Comparison of ENCODE assay signal across 8 mouse cellular contexts in genomic region chr9:77918961-77919670, GRCm38 (mm10). TPM values are rescaled to one million over a fixed set of nuclear protein-coding genes. Genes with fewer than 3 reads are reported as not detected.
DNase-seq lines count a peak whose midpoint lies in the region; ATAC-seq and TF ChIP-seq lines count a peak whose summit lies in the region.

No protein-coding gene starts in this region.

- no peak overlapping the region for H3K9ac ChIP-seq in lung, postnatal 0 days (replicated peaks; ENCODE audit: low read depth)
- H3K9ac ChIP-seq in intestine, embryonic 16.5 days (ENCODE audit: low read depth, low read length), result no peak overlapping the region

- ATAC-seq in lung, postnatal 0 days, result no peak
- no peak for ATAC-seq in intestine, embryonic 16.5 days
- no peak for ATAC-seq in granulocyte monocyte progenitor cell, adult 5-6 weeks (replicated peaks; ENCODE audit: poor library complexity, severe bottlenecking)

- 36% methylated on average over 5 of the region's 5 CpGs for WGBS in lung, postnatal 0 days
- WGBS in intestine, embryonic 16.5 days, result 65% methylated on average over 5 of the region's 5 CpGs

- H3ac ChIP-seq in myocyte (ENCODE audit: control insufficient read depth, insufficient read length), result no peak overlapping the region

- H3K36me3 ChIP-seq in lung, postnatal 0 days (ENCODE audit: insufficient read depth, low read length), result no peaks in the 10 kb centered on the region
- H3K36me3 ChIP-seq in intestine, embryonic 16.5 days (ENCODE audit: control insufficient read depth, insufficient read depth, low read length), result no peaks in the 10 kb centered on the region
- H3K36me3 ChIP-seq in myocyte (ENCODE audit: control insufficient read depth, insufficient read depth), result peaks cover 5% of the 10 kb centered on the region

- no peak overlapping the region for H3K27ac ChIP-seq in lung, postnatal 0 days (ENCODE audit: low read length)
- H3K27ac ChIP-seq in intestine, embryonic 16.5 days (ENCODE audit: low read length), result no peak overlapping the region

- no peaks in the 10 kb centered on the region for H3K9me3 ChIP-seq in lung, postnatal 0 days (ENCODE audit: low read length)
- no peaks in the 10 kb centered on the region for H3K9me3 ChIP-seq in intestine, embryonic 16.5 days (ENCODE audit: control insufficient read depth, low read length)

- peak overlapping the region; percentile 95 for H3K4me3 ChIP-seq in lung, postnatal 0 days (ENCODE audit: low read depth, low read length)
- H3K4me3 ChIP-seq in intestine, embryonic 16.5 days (ENCODE audit: low read length), result no peak overlapping the region
- peak overlapping the region; percentile 56 for H3K4me3 ChIP-seq in myocyte

- TF ChIP-seq POLR2A in myocyte (IDR thresholded peaks at IDR 0.05; ENCODE audit: insufficient read length, low read depth), result no peak

- peaks cover 22% of the 10 kb centered on the region; the same call in 1 of the 2 replicates for H3K4me1 ChIP-seq in lung, postnatal 0 days (ENCODE audit: insufficient read depth, low read depth, low read length)
- peaks cover 26% of the 10 kb centered on the region for H3K4me1 ChIP-seq in intestine, embryonic 16.5 days (ENCODE audit: control insufficient read depth, insufficient read depth, low read length)

- H3K79me2 ChIP-seq in myocyte (ENCODE audit: control insufficient read depth, insufficient read depth), result peaks cover 61% of the 10 kb centered on the region

- H3K27me3 ChIP-seq in lung, postnatal 0 days (replicated peaks; ENCODE audit: insufficient read depth, low read length), result no peaks in the 10 kb centered on the region
- no peaks in the 10 kb centered on the region for H3K27me3 ChIP-seq in intestine, embryonic 16.5 days (replicated peaks; ENCODE audit: control insufficient read depth, insufficient read depth, low read length)
- H3K27me3 ChIP-seq in myocyte (ENCODE audit: control insufficient read depth, insufficient read depth, insufficient read length), result no peaks in the 10 kb centered on the region

- peak; percentile 88 for DNase-seq in heart, adult 11 months
- no peak for DNase-seq in heart, adult 8-10 months (ENCODE audit: low spot score)
- no peak for DNase-seq in lung, postnatal 0 days (ENCODE audit: low spot score)
- no peak for DNase-seq in lung, adult 18-20 months
- no peak for DNase-seq in cerebellum, postnatal 14 days

- peak overlapping the region; percentile 86 for H3K4me2 ChIP-seq in lung, postnatal 0 days (replicated peaks; ENCODE audit: low read depth, low read length)
- H3K4me2 ChIP-seq in intestine, embryonic 16.5 days (ENCODE audit: low read depth, low read length), result peak overlapping the region; percentile 79
- peak overlapping the region; percentile 83 for H3K4me2 ChIP-seq in myocyte (ENCODE audit: low read depth)

- TF ChIP-seq EP300 in lung, postnatal 0 days (IDR thresholded peaks at IDR 0.05), result no peak

- no peak for TF ChIP-seq CTCF in lung, postnatal 0 days (IDR thresholded peaks at IDR 0.05)

TF ChIP-seq in myocyte, 11 proteins besides CTCF, POLR2A, EP300 and RAD21:
- TF ChIP-seq MYOG (IDR thresholded peaks at IDR 0.05; ENCODE audit: control insufficient read depth in 1 of 3, insufficient read depth in 1 of 3, insufficient read length in 2 of 3, low read depth in 2 of 3) (no peak), E2F4 (IDR thresholded peaks at IDR 0.05; ENCODE audit: insufficient read depth) (no peak), MYOD1 (IDR thresholded peaks at IDR 0.05; ENCODE audit: control insufficient read depth in 1 of 3, insufficient read length in 2 of 3, low read depth in 2 of 3) (no peak), POLR2AphosphoS2 (IDR thresholded peaks at IDR 0.05; ENCODE audit: insufficient read length, low read depth) (no peak), SRF (IDR thresholded peaks at IDR 0.05; ENCODE audit: control insufficient read depth, insufficient read length, low read depth) (no peak), MAX (IDR thresholded peaks at IDR 0.05; ENCODE audit: low read depth) (no peak), TCF12 (IDR thresholded peaks at IDR 0.05; ENCODE audit: insufficient read depth, poor library complexity, severe bottlenecking) (no peak), CEBPB (IDR thresholded peaks at IDR 0.05; ENCODE audit: insufficient read depth, poor library complexity, severe bottlenecking) (no peak), USF1 (IDR thresholded peaks at IDR 0.05; ENCODE audit: low read depth) (no peak), REST (IDR thresholded peaks at IDR 0.05; ENCODE audit: insufficient read depth, insufficient read length) (no peak), TCF3 (IDR thresholded peaks at IDR 0.05; ENCODE audit: insufficient read length, low read depth) (no peak)

RNA-seq across cellular contexts. Expression of gene Elovl5, which starts 2.0 kb away (rescaled TPM):
- 10 to 100 TPM; 26.6 to 33.0 (median 29.9) TPM for total RNA-seq in heart, adult 8-10 months (2022)
- 179 and 213 TPM in 2 replicates for polyA plus RNA-seq in lung, postnatal 0 days (2015; fragmentation: Nextera tagmentation; extraction: Ambion mirVana)
- 67.9 and 70.9 TPM in 2 replicates for polyA plus RNA-seq in intestine, embryonic 16.5 days (2015; fragmentation: Nextera tagmentation; extraction: Ambion mirVana)
- polyA plus RNA-seq in myocyte (2012; fragmentation: generic; extraction: Trizol), result 45.1 TPM
- total RNA-seq in granulocyte monocyte progenitor cell, adult 5-6 weeks (2014; fragmentation: Nextera tagmentation), result 79.8 and 80.9 TPM in 2 replicates
- total RNA-seq in granulocyte monocyte progenitor cell, adult 5-6 weeks (2017), result 123 and 128 TPM in 2 replicates
